Mouse (Mus musculus) cerebellum, postnatal 14 days (tissue): ENCODE data around the gene Disp2.

Experiments used
- DNase-seq, 2 experiments: peaks; one replicate each; pipeline ENCODE4 v3.0.0; 2021; ENCODE audit warnings: mixed read lengths in 2 of 2

The Disp2 gene

GRCm38 (mm10) chr2:118759828-118760227, 19.7 kb upstream of the Disp2 start:
- peak; percentile 66 to 78 for DNase-seq

DNA sequence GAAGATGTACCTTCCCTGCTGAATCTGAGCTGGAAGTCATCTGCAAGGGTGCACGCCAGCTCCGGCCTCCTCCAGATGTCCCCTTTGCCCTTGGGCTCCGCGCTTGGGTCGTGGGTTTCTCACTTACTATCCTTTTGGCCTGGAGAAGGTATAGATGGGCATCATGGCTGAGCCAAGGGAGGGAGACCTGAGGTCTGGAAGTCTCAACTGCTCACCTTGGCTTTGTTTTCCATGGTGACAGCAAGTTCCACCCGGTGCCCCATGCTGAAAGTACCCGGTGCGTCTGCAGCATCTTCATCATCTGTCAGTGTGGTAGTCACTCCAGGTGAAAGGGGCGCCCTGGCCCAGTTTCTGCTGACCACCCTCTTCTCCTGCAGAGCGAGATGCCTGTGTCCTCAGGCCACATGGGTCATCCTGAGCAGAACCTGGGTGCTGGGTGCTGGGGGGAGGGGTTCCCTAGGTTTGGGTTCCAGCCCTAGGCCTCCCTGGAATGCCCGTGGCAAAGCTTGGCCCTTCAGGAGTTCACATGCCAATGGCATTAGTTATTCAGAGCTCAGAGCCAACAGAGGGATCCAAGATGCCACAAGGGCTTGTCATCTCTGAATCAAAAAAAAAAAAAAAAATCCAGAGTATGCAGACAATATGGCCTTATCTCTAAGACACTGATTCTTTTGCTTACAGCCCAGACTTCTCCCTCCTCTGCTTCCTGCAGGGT, 19.1 kb upstream of the Disp2 start:
- DNase-seq: no peak

- DNase-seq: no peak
Measured at GRCm38 (mm10) chr2:118761358-118761757, 18.2 kb upstream of the Disp2 start.

- DNase-seq: peak; percentile 89 to 95
Measured at GRCm38 (mm10) chr2:118761906-118762783, 17.4 kb upstream of the Disp2 start, which contains the start of gene Ccdc9b. Gene Ccdc9b (minus strand): TSS chr2:118762661.

GRCm38 (mm10) chr2:118762784-118763148, 16.8 kb upstream of the Disp2 start:
- no peak for DNase-seq

- no peak for DNase-seq
Measured at GRCm38 (mm10) chr2:118763469-118763868, 16.1 kb upstream of the Disp2 start.

GRCm38 (mm10) chr2:118764094-118764831, 15.3 kb upstream of the Disp2 start:
- DNase-seq: peak; percentile 82 to 87

GRCm38 (mm10) chr2:118764875-118765274, 14.6 kb upstream of the Disp2 start:
- DNase-seq: no peak

DNA sequence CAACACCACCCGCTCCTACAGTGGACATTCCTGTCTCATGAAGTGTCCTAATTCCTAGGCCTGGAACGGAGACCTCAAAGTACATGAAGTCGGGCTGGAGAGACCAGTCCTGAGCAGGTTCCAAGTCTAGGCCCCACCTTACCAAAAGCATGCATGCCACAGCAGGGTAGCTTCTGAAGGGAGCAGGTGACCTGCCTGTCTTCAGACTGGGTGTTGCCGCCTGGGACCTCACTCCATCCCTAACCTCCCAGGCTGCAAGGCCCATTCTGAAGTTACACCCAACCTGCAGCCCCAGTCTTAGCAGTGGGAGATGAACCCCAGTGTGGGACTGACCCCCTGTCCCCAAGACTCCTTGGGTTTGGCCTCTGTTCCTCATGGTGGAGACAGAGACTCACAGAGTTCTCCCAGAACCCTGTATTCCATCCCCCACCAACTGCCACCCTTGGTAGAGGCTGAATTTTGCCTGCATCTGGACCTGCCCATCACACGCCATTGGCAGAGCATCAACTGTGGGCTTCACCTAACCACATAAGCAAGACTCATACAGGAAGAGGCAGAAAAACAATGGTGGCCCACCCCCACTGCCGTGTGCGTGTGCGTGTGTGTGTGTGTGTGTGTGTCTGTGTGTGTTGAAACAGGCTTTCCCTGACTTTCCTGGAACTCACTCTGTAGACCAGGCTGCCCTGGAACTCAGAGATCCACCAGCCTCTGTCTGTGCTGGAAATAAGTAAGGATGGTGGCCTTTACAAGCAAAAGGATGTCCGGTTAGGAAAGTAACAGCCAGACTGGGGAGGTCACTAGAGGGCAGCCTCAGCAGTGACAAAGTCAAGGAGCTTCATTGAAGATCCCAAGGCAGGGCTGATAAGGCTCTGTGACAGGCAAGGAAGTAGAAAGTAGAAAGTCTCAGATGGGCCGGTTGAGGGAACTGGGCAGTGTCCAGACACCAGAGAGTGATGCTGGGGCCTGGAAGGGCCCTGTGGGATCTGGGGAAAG, 13.2 kb upstream of the Disp2 start:
- DNase-seq: no peak

DNA sequence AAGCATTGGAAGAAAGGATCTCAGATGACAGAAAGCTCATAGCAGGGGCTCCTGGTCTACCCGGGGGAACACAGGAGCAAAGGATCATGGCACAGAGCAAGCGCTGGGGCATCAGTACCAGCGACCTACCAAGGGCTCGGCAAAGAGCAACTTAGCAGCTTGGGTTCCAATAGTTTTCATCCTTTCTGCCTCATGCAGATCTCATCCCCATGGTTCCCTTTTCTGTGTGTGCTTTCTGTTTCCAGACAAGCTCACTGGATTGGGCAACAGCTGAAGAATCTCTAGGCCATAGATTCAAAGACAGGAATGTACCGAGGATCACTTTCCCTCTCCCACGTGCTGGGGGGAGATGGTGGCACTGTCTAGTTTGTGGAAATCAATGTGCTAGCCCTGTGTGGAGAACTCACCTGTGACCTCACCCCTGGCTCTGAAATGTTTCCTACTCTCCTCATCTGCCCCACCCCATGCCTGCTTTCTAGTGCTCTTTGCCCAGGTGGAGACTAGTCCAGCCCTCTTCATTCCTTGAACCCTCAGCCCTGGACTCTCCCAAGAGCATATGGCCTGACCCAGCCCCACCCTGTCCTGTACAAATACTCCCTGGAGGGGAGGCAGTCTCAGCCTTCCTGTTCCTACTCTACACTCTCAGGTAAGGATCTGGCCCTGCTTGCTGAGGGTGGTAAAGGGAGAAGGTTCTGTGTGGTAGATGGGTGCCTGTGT, 7.2 kb upstream of the Disp2 start, which contains the start of gene Phgr1:
Gene Phgr1 (plus strand): TSS at position 612 of the 717 bp plus-strand sequence.
- DNase-seq: no peak

DNA sequence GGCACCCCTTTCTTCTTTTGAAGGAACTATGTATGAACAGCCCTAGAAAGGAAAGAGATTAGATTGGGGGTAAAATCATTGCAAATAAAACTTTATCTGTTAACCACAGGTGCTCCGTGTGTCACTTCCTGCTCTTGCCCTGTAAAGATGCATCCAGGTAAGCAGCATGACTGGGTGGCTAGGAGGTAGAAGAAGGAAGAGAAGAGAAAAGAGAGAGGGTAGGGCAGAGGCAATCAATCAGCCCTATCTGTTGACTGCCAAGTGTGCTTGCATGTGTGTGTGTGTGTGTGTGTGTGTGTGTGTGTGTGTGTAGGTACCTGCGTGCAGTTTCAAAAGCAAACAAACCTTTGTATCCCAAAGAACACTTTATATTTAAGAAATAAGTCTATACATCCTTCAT, 5.0 kb upstream of the Disp2 start:
- DNase-seq: no peak

GRCm38 (mm10) chr2:118775396-118775795, 4.1 kb upstream of the Disp2 start:
- peak; percentile 61 to 74 for DNase-seq

DNA sequence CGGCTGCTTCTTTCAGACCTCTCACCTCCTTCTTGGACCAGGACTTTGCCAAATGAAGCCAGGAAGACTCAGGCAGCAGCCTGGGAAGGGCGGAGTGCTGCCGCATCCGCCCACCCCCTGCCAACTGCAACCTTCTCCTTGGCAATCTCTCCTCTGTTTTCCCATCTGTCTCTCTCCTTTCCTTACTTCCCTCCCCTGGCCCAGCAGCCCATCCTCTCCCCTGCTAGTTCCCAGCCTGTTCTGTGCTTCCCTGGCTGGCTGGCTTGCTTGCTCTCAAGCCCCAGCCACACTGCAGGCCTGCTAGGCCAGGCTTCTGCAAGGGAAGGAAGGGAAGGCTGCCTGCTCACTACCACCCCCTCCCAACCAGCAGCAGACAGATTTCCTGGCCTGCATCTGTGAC, 3.7 kb upstream of the Disp2 start:
- peak; percentile 76 for DNase-seq

- DNase-seq: peak; percentile 49 to 64
Measured at GRCm38 (mm10) chr2:118776295-118776694, 3.2 kb upstream of the Disp2 start.

DNA sequence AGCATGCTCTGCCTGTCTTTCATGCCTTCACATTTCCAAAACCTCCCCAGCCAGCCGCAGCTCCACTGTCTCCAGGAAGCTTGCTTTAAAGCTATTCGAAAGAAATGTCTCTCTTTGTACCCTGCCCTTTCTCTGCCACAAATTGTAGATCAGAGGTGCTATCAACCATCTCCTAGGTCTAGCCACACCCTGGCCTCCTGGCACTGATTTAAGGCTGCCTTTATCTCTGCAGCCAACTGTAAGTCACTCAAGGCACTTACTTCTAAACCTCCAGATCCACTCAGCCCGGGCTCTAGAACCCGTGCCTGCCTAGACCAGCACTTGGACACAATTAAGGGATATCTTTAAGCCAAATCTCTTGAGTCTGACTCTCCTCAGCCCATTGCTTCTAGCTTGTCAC, 1.1 kb upstream of the Disp2 start:
- DNase-seq: no peak

- peak; percentile 52 to 65 for DNase-seq
Measured at GRCm38 (mm10) chr2:118779065-118779464, 454 bp upstream of the Disp2 start.

- DNase-seq: no peak
Measured at GRCm38 (mm10) chr2:118781115-118781514, 1.6 kb downstream of the Disp2 start.

- no peak for DNase-seq
Measured at GRCm38 (mm10) chr2:118782303-118782702, 2.8 kb downstream of the Disp2 start.

DNA sequence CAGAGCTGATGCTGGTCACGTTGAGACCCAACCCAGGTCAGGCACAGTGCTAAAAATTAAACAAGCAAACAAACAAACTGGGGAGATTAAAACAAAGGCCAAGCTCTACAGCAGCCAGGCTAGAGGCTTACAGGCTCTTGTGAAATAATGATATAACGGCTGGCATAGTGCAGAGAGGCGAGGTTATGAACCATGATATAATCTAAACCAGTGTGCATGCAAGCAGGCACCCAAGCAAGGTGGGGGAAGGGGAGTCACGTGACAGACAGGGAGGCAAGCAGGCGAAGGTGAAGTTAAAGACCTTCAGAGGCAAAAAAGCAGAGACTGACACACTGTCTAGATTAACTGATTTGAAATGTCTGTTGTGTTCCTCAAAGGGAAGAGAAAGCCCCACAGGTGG, 3.6 kb downstream of the Disp2 start:
- DNase-seq: no peak

DNA sequence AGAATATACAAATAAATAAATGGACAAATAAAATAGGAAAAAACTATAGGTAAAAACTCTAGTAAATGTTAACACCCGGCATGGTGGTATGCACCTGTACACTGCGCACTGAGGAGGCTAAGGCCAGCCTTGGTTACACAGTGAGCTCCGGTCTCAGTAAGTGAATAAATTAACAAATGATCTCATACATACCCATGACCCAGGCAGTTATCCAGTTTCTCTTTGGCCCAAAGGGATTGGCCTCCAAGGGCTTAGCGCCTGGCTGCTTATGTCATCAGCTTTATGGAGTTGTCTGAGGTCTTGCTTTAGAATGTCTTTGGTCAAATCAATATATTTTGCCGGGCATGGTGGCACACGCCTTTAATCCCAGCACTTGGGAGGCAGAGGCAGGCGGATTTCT, 4.1 kb downstream of the Disp2 start:
- DNase-seq: no peak

- DNase-seq: no peak
Measured at GRCm38 (mm10) chr2:118786525-118786924, 7.0 kb downstream of the Disp2 start.
